Mouse (Mus musculus): ENCODE results near the gene Gm38431. TPM values are rescaled to one million over a fixed set of nuclear protein-coding genes. Genes with fewer than 3 reads are reported as not detected.

Gene Gm38431
- total RNA-seq (2014; fragmentation: Nextera tagmentation) (95.6 and 162 TPM in 2 replicates), total RNA-seq (2017) (2.1 and 2.8 TPM in 2 replicates), polyA plus RNA-seq (2012) (382 and 444 TPM in 2 replicates)

DNA sequence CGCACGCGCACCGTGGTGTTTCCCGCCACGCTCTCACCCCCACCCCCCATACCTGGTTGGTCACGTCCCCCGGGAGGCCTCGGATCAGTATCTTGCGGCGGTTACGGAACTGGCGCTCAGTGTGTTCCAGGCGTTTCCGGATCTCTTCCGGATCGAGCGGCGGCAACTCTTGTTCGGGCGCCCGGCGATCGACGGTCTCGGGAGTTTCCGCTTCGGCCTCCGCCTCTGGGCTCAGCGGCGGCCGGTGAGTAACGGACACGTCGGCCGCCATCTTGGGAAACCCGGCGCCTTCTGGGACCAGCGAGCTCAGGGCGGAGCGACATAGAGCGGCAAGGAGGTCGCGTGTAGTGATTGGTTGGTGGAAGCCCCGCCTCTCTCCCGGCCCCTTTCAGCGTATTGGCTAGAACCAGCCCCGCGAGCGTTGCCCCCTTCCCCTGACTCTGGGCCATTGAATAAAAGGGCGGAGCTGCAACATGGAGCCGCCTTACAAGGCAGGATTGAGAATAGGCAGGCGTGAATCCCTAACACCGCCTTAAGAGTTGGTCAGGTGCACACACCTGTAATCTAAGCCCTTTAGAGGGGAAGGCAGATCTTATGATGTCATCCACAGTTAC lies at the start of gene Gm38431, which contains the start of gene Raver1:
Gene Gm38431, minus strand, starts transcription at position 291 of the 614 bp plus-strand sequence.
Gene Raver1, minus strand, starts transcription at position 302 of the 614 bp plus-strand sequence.
- Histone ChIP-seq H3K27me3 (ENCODE audit: insufficient read depth, low read length) (no peaks in the 10 kb centered on the region), H3K4me1 (ENCODE audit: insufficient read depth, low read depth, low read length) (peaks cover 55% of the 10 kb centered on the region), H3K36me3 (replicated peaks) (peaks cover 79% of the 10 kb centered on the region), H3K4me3 (ENCODE audit: low read depth, low read length) (peak within 1 kb of the TSS; percentile 78), H3K9me3 (replicated peaks) (no peaks in the 10 kb centered on the region)
- TF ChIP-seq POLR2AphosphoS5 (IDR thresholded peaks at IDR 0.05; ENCODE audit: insufficient replicate concordance, low read depth, low read length): peak; percentile 71; the same call in 1 of the 2 replicates
- TF ChIP-seq CTCF (IDR thresholded peaks at IDR 0.05; ENCODE audit: low read depth, low read length): no peak
- DNase-seq (ENCODE audit: low spot score): peak; percentile 99
- peak; percentile 99 for ATAC-seq (ENCODE audit: extremely low read depth, insufficient number of reproducible peaks, low FRiP score, poor library complexity, severe bottlenecking)

DNA sequence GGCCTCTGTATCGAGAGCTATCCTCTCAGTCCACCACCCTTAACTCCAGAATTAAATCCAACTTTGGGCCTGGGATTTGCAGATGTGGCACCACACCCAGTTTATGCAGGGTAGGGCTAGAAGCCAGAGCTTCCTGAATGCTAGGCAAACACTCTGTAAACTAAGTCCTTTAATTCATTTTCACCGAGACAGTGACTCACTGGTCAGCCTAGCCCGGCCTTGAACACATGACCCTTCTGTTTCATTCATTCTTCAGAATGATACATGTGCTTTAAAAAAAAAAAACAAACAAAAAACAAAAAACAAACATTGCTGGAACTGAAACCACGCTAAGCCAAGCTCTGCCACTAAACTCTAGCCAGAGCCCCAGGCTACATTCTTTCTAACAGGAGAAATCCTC lies 46.6 kb upstream of the Gm38431 start:
- Histone ChIP-seq H3K9me3 (replicated peaks) (no peaks in the 10 kb centered on the region), H3K36me3 (replicated peaks) (peaks cover 90% of the 10 kb centered on the region), H3K4me3 (ENCODE audit: low read depth, low read length) (no peak overlapping the region), H3K27me3 (ENCODE audit: insufficient read depth, low read length) (no peaks in the 10 kb centered on the region), H3K4me1 (ENCODE audit: insufficient read depth, low read depth, low read length) (peaks cover 17% of the 10 kb centered on the region; the same call in 1 of the 2 replicates)
- no peak for ATAC-seq (ENCODE audit: extremely low read depth, insufficient number of reproducible peaks, low FRiP score, poor library complexity, severe bottlenecking)
- TF ChIP-seq GATA2 (IDR thresholded peaks at IDR 0.05; ENCODE audit: borderline replicate concordance, low read depth, low read length) (no peak), GATA1 (IDR thresholded peaks at IDR 0.05; ENCODE audit: borderline replicate concordance, low read length) (no peak), TAL1 (conservative IDR thresholded peaks at IDR 0.05; ENCODE audit: low read depth, low read length) (no peak), CTCF (IDR thresholded peaks at IDR 0.05; ENCODE audit: low read depth, low read length) (no peak), POLR2AphosphoS5 (IDR thresholded peaks at IDR 0.05; ENCODE audit: insufficient replicate concordance, low read depth, low read length) (no peak)
- DNase-seq (ENCODE audit: low spot score): no peak

DNA sequence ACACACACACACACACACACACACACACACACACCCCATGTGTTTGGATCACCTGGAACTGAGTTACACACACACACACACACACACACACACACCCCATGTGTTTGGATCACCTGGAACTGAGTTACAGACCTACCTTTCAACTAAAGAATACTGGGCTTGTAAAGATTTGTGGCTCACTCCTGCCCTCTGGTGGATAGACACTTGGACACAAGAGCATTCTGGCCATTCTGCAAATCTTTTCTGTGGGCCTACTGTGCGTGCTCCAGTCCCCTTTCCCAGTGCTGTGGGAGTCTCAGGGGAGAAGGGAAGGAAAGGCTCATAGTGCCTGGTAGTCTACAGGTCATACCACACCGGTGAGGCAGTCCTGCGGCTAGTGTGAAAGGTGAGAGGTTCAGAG lies 45.4 kb upstream of the Gm38431 start:
- H3K36me3 ChIP-seq (replicated peaks): peaks cover 78% of the 10 kb centered on the region
- DNase-seq (ENCODE audit: low spot score): peak; percentile 49
- H3K4me3 ChIP-seq (ENCODE audit: low read depth, low read length): no peak overlapping the region
- no peak for TF ChIP-seq GATA2 (IDR thresholded peaks at IDR 0.05; ENCODE audit: borderline replicate concordance, low read depth, low read length)
- TF ChIP-seq CTCF (IDR thresholded peaks at IDR 0.05; ENCODE audit: low read depth, low read length): peak; percentile 40; the same call in 1 of the 2 replicates
- no peak for TF ChIP-seq TAL1 (conservative IDR thresholded peaks at IDR 0.05; ENCODE audit: low read depth, low read length)
- no peak for TF ChIP-seq POLR2AphosphoS5 (IDR thresholded peaks at IDR 0.05; ENCODE audit: insufficient replicate concordance, low read depth, low read length)
- no peak for TF ChIP-seq GATA1 (IDR thresholded peaks at IDR 0.05; ENCODE audit: borderline replicate concordance, low read length)
- H3K27me3 ChIP-seq (ENCODE audit: insufficient read depth, low read length): no peaks in the 10 kb centered on the region
- no peaks in the 10 kb centered on the region for H3K9me3 ChIP-seq (replicated peaks)
- peaks cover 21% of the 10 kb centered on the region; the same call in 1 of the 2 replicates for H3K4me1 ChIP-seq (ENCODE audit: insufficient read depth, low read depth, low read length)
- ATAC-seq (ENCODE audit: extremely low read depth, insufficient number of reproducible peaks, low FRiP score, poor library complexity, severe bottlenecking): 0 out of 2 replicates have a peak, but pooled peaks have one; percentile 15

DNA sequence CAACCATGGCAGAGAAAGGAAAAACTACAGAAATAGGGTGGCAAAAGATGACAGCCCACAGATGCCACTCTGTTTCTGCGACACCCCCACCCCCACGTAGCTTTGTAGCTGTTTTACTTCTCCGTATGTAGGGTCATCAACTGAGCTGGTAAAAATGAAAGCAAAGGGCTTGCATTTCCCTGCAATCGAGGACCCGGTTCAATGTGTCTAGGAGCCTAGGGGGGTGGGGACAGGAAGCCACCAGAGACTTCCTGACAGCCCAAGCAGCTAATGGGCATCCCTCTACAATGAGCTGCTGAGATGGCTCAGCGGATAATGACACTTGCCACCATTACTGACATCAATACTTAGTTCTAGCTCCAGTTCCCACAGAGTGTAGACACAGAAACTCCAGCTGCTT lies 44.6 kb upstream of the Gm38431 start:
- TF ChIP-seq GATA1 (IDR thresholded peaks at IDR 0.05; ENCODE audit: borderline replicate concordance, low read length): no peak
- no peak for TF ChIP-seq CTCF (IDR thresholded peaks at IDR 0.05; ENCODE audit: low read depth, low read length)
- no peak for TF ChIP-seq POLR2AphosphoS5 (IDR thresholded peaks at IDR 0.05; ENCODE audit: insufficient replicate concordance, low read depth, low read length)
- no peak for TF ChIP-seq TAL1 (conservative IDR thresholded peaks at IDR 0.05; ENCODE audit: low read depth, low read length)
- TF ChIP-seq GATA2 (IDR thresholded peaks at IDR 0.05; ENCODE audit: borderline replicate concordance, low read depth, low read length): no peak
- H3K4me1 ChIP-seq (ENCODE audit: insufficient read depth, low read depth, low read length): peaks cover 26% of the 10 kb centered on the region
- no peaks in the 10 kb centered on the region for H3K27me3 ChIP-seq (ENCODE audit: insufficient read depth, low read length)
- peaks cover 70% of the 10 kb centered on the region for H3K36me3 ChIP-seq (replicated peaks)
- H3K4me3 ChIP-seq (ENCODE audit: low read depth, low read length): no peak overlapping the region
- DNase-seq (ENCODE audit: low spot score): no peak
- no peak for ATAC-seq (ENCODE audit: extremely low read depth, insufficient number of reproducible peaks, low FRiP score, poor library complexity, severe bottlenecking)
- no peaks in the 10 kb centered on the region for H3K9me3 ChIP-seq (replicated peaks)

DNA sequence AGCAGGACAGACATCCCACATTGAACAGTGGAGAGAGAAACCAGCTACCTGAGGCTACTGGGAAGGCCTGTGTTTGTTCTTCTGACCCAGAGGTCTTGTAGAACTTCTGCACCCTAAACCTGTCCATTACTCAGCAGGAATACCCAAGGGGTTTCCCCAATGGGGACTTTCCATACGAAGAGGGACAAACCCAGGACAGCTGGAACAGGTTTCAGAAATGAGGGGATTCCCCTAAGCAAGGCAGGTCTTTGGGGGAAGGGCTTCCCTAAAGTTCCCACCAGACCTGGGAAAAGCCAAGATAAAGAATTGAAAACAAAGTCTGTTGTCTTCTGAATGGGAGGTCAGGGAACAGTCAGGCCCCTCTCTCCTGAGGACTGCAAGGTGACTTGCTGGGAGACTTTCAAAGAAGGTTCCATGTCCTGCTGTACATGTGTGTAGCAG lies 44.2 kb upstream of the Gm38431 start:
- Histone ChIP-seq H3K4me3 (ENCODE audit: low read depth, low read length) (no peak overlapping the region), H3K9me3 (replicated peaks) (no peaks in the 10 kb centered on the region), H3K4me1 (ENCODE audit: insufficient read depth, low read depth, low read length) (peaks cover 29% of the 10 kb centered on the region), H3K27me3 (ENCODE audit: insufficient read depth, low read length) (no peaks in the 10 kb centered on the region), H3K36me3 (replicated peaks) (peaks cover 65% of the 10 kb centered on the region)
- DNase-seq (ENCODE audit: low spot score) (no peak), ATAC-seq (ENCODE audit: extremely low read depth, insufficient number of reproducible peaks, low FRiP score, poor library complexity, severe bottlenecking) (no peak)
- TF ChIP-seq GATA1 (IDR thresholded peaks at IDR 0.05; ENCODE audit: borderline replicate concordance, low read length) (no peak), POLR2AphosphoS5 (IDR thresholded peaks at IDR 0.05; ENCODE audit: insufficient replicate concordance, low read depth, low read length) (no peak), GATA2 (IDR thresholded peaks at IDR 0.05; ENCODE audit: borderline replicate concordance, low read depth, low read length) (no peak), CTCF (IDR thresholded peaks at IDR 0.05; ENCODE audit: low read depth, low read length) (no peak), TAL1 (conservative IDR thresholded peaks at IDR 0.05; ENCODE audit: low read depth, low read length) (no peak)

DNA sequence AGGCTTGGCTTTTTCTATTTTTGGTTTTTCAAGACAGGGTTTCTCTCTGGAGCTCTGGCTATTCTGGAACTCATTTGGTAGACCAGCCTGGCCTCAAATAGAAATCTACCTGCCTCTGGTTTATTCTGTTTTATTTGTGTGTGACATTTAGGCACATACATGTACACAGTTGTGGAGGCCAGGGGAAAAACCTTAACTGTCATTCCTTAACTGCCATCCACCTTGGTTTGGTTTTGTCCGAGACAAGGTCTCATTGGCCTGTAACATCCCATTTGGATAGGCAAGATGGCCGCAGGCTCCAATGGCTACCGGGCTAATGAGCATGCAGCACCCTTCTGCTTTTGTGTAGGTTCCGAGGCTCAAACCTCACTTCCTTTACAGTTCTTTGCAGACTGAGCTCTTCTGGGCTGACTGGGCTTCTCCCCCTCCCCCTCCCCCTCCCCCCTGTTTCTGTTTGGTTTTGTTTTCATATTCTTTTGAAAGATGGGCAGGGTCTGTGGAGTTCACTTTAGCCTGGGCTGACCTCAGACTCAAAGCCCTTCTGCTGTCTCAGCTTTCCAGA lies 43.6 kb upstream of the Gm38431 start:
- H3K4me3 ChIP-seq (ENCODE audit: low read depth, low read length): no peak overlapping the region
- TF ChIP-seq GATA2 (IDR thresholded peaks at IDR 0.05; ENCODE audit: borderline replicate concordance, low read depth, low read length) (no peak), TAL1 (conservative IDR thresholded peaks at IDR 0.05; ENCODE audit: low read depth, low read length) (no peak), POLR2AphosphoS5 (IDR thresholded peaks at IDR 0.05; ENCODE audit: insufficient replicate concordance, low read depth, low read length) (no peak), CTCF (IDR thresholded peaks at IDR 0.05; ENCODE audit: low read depth, low read length) (no peak), GATA1 (IDR thresholded peaks at IDR 0.05; ENCODE audit: borderline replicate concordance, low read length) (no peak)
- H3K36me3 ChIP-seq (replicated peaks): peaks cover 60% of the 10 kb centered on the region
- no peak for DNase-seq (ENCODE audit: low spot score)
- no peaks in the 10 kb centered on the region for H3K27me3 ChIP-seq (ENCODE audit: insufficient read depth, low read length)
- no peaks in the 10 kb centered on the region for H3K9me3 ChIP-seq (replicated peaks)
- H3K4me1 ChIP-seq (ENCODE audit: insufficient read depth, low read depth, low read length): peaks cover 34% of the 10 kb centered on the region
- no peak for ATAC-seq (ENCODE audit: extremely low read depth, insufficient number of reproducible peaks, low FRiP score, poor library complexity, severe bottlenecking)
